Mouse (Mus musculus): ENCODE results near the gene Slc51b.

GRCm38 (mm10) chr9:65432236-65432635, 9.5 kb upstream of the Slc51b start:
- TF ChIP-seq CTCF (IDR thresholded peaks at IDR 0.05; ENCODE audit: low read depth, low read length) (peak; percentile 78), EP300 (IDR thresholded peaks at IDR 0.05; ENCODE audit: insufficient read depth, low read depth, low read length) (no peak), POLR2A (IDR thresholded peaks at IDR 0.05; ENCODE audit: insufficient read depth, low read length) (no peak)
